Mouse (Mus musculus): ENCODE data around the gene Vwa3b. TPM values are rescaled to one million over a fixed set of nuclear protein-coding genes. Genes with fewer than 3 reads are reported as not detected.

The Vwa3b gene
- polyA plus RNA-seq, 1 experiment: 0.56 TPM

DNA sequence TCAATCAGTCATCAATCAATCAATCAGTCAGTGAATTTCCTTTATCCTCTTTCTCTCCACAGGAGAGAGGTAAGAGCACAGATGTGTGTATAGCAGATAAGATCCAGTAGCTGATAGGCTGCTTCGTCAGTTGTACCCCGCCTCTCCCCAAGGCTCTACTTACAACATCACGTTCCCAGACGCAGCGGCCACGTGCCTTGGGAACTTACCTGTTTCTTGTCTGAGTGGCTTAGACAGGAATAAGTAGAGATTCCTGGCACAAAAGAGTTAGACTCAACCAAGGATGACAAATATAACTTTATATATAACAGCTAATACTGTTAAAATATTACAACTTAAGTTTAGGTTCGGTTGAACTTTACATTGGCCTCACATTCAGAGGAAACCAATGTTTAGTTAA lies 12.7 kb upstream of the Vwa3b start:
- no peak for TF ChIP-seq POLR2A (IDR thresholded peaks at IDR 0.05; ENCODE audit: borderline replicate concordance, insufficient read depth, low read length)
- TF ChIP-seq CTCF (IDR thresholded peaks at IDR 0.05; ENCODE audit: borderline replicate concordance, insufficient read depth, low read depth, low read length): no peak
- 90% methylated on average over 7 of the region's 7 CpGs for WGBS

GRCm38 (mm10) chr1:37019017-37019416 lies 7.4 kb upstream of the Vwa3b start:
- no peaks in the 10 kb centered on the region for H3K4me1 ChIP-seq (ENCODE audit: control insufficient read depth, insufficient read depth, low read length)
- 94% methylated on average over 6 of the region's 6 CpGs for WGBS
- TF ChIP-seq CTCF (IDR thresholded peaks at IDR 0.05; ENCODE audit: borderline replicate concordance, insufficient read depth, low read depth, low read length): no peak
- TF ChIP-seq POLR2A (IDR thresholded peaks at IDR 0.05; ENCODE audit: borderline replicate concordance, insufficient read depth, low read length): no peak
- H3K4me3 ChIP-seq (replicated peaks; ENCODE audit: insufficient read depth, low read depth, low read length): no peak overlapping the region
- DNase-seq: no peak
- no peaks in the 10 kb centered on the region for H3K27me3 ChIP-seq (ENCODE audit: control insufficient read depth, insufficient read depth, low read length)
- no peak overlapping the region for H3K27ac ChIP-seq (ENCODE audit: insufficient read depth, low read length)

More for the DNA sequence above, 12.7 kb upstream of the Vwa3b start:
- DNase-seq: no peak
- H3K27me3 ChIP-seq (ENCODE audit: control insufficient read depth, insufficient read depth, low read length): no peaks in the 10 kb centered on the region
- no peaks in the 10 kb centered on the region for H3K4me1 ChIP-seq (ENCODE audit: control insufficient read depth, insufficient read depth, low read length)
- no peak overlapping the region for H3K4me3 ChIP-seq (replicated peaks; ENCODE audit: insufficient read depth, low read depth, low read length)
- H3K27ac ChIP-seq (ENCODE audit: insufficient read depth, low read length): no peak overlapping the region

DNA sequence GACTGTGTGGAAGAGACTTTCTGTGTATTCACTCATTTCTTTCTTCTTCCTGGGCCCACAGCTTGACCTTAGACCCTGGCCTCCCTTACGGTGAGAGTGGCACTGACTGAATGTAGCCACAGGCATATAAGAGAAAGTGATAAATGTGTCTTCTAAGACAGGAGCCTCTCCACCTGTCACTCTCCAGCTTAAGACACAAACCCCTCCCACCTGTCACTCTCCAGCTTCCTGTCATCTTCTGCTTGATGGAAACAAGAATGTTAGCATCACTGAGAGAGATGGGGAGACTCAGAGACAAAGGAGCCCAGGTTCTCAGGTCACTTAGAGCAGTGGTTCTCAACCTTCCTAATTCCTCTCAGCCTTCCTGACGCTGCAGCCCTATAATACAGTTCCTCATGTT lies 3.7 kb upstream of the Vwa3b start:
- Histone ChIP-seq H3K27me3 (ENCODE audit: control insufficient read depth, insufficient read depth, low read length) (no peaks in the 10 kb centered on the region), H3K4me1 (ENCODE audit: control insufficient read depth, insufficient read depth, low read length) (no peaks in the 10 kb centered on the region), H3K4me3 (replicated peaks; ENCODE audit: insufficient read depth, low read depth, low read length) (no peak overlapping the region), H3K27ac (ENCODE audit: insufficient read depth, low read length) (no peak overlapping the region)
- no peak for TF ChIP-seq POLR2A (IDR thresholded peaks at IDR 0.05; ENCODE audit: borderline replicate concordance, insufficient read depth, low read length)
- TF ChIP-seq CTCF (IDR thresholded peaks at IDR 0.05; ENCODE audit: borderline replicate concordance, insufficient read depth, low read depth, low read length): no peak
- DNase-seq: no peak
- 84% methylated on average over 2 of the region's 2 CpGs for WGBS

DNA sequence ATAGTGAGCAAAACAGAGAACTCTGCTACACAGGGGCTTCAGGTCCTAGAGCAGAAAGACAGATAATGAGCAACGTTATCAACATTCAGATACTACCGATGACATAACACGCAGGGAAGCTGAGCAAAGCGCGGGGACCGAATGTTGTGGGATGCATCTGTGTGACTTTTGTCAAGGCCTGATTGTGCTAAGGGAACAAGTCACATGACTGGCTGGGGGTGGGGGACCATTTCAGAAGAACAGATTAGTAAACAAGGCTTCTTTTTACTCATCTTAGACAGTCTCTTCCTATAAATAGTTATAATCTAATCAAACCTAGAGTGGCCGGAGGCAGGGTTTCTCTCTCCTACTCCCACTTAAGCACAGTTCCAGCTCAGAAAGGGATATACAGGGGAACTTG lies 1.7 kb upstream of the Vwa3b start:
- Histone ChIP-seq H3K27ac (ENCODE audit: insufficient read depth, low read length) (no peak overlapping the region), H3K4me3 (replicated peaks; ENCODE audit: insufficient read depth, low read depth, low read length) (no peak overlapping the region), H3K27me3 (ENCODE audit: control insufficient read depth, insufficient read depth, low read length) (no peaks in the 10 kb centered on the region), H3K4me1 (ENCODE audit: control insufficient read depth, insufficient read depth, low read length) (no peaks in the 10 kb centered on the region)
- DNase-seq: no peak
- 95% methylated on average over 7 of the region's 7 CpGs for WGBS
- TF ChIP-seq POLR2A (IDR thresholded peaks at IDR 0.05; ENCODE audit: borderline replicate concordance, insufficient read depth, low read length): no peak
- no peak for TF ChIP-seq CTCF (IDR thresholded peaks at IDR 0.05; ENCODE audit: borderline replicate concordance, insufficient read depth, low read depth, low read length)

- Histone ChIP-seq H3K4me3 (replicated peaks; ENCODE audit: insufficient read depth, low read depth, low read length) (no peak overlapping the region), H3K4me1 (ENCODE audit: control insufficient read depth, insufficient read depth, low read length) (no peaks in the 10 kb centered on the region), H3K27ac (ENCODE audit: insufficient read depth, low read length) (no peak overlapping the region), H3K27me3 (ENCODE audit: control insufficient read depth, insufficient read depth, low read length) (no peaks in the 10 kb centered on the region)
- 90% methylated on average over 1 of the region's 1 CpGs for WGBS
- no peak for DNase-seq
- TF ChIP-seq POLR2A (IDR thresholded peaks at IDR 0.05; ENCODE audit: borderline replicate concordance, insufficient read depth, low read length): no peak
- no peak for TF ChIP-seq CTCF (IDR thresholded peaks at IDR 0.05; ENCODE audit: borderline replicate concordance, insufficient read depth, low read depth, low read length)
Measured at GRCm38 (mm10) chr1:37025376-37025775, 1.0 kb upstream of the Vwa3b start.

DNA sequence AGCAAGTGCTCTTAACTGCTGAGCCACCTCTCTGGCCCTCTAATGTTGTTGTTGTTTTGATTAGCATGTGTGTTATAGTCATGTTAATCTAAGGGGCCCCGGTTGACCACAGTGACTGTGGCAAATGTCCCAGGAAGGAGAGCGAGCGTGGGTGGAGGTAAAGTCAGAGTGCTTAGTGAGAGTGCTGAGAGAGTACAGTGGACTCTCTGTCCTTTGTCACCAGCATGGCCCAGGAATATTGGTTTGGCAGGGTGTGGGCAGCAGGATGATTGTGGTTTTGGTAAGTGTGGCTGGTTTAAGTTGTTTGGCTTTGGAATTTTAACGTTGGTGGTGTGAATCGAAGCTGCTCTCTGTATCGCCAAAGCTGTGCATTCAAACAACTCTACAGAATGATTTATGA lies 470 bp downstream of the Vwa3b start:
- H3K4me3 ChIP-seq (replicated peaks; ENCODE audit: insufficient read depth, low read depth, low read length): no peak overlapping the region
- DNase-seq: no peak
- H3K4me1 ChIP-seq (ENCODE audit: control insufficient read depth, insufficient read depth, low read length): no peaks in the 10 kb centered on the region
- TF ChIP-seq POLR2A (IDR thresholded peaks at IDR 0.05; ENCODE audit: borderline replicate concordance, insufficient read depth, low read length) (no peak), CTCF (IDR thresholded peaks at IDR 0.05; ENCODE audit: borderline replicate concordance, insufficient read depth, low read depth, low read length) (no peak)
- no peaks in the 10 kb centered on the region for H3K27me3 ChIP-seq (ENCODE audit: control insufficient read depth, insufficient read depth, low read length)
- WGBS: 86% methylated on average over 6 of the region's 6 CpGs
- H3K27ac ChIP-seq (ENCODE audit: insufficient read depth, low read length): no peak overlapping the region

- Histone ChIP-seq H3K4me3 (replicated peaks; ENCODE audit: insufficient read depth, low read depth, low read length) (peak overlapping the region; percentile 53), H3K27ac (ENCODE audit: insufficient read depth, low read length) (no peak overlapping the region), H3K27me3 (ENCODE audit: control insufficient read depth, insufficient read depth, low read length) (no peaks in the 10 kb centered on the region), H3K4me1 (ENCODE audit: control insufficient read depth, insufficient read depth, low read length) (no peaks in the 10 kb centered on the region)
- DNase-seq: no peak
- 6% methylated on average over 18 of the region's 18 CpGs for WGBS
- TF ChIP-seq CTCF (IDR thresholded peaks at IDR 0.05; ENCODE audit: borderline replicate concordance, insufficient read depth, low read depth, low read length) (no peak), POLR2A (IDR thresholded peaks at IDR 0.05; ENCODE audit: borderline replicate concordance, insufficient read depth, low read length) (no peak)
Measured at GRCm38 (mm10) chr1:37028439-37029153, 2.2 kb downstream of the Vwa3b start.

- WGBS: 3% methylated on average over 26 of the region's 26 CpGs
- peak overlapping the region; percentile 53 for H3K4me3 ChIP-seq (replicated peaks; ENCODE audit: insufficient read depth, low read depth, low read length)
- no peaks in the 10 kb centered on the region for H3K27me3 ChIP-seq (ENCODE audit: control insufficient read depth, insufficient read depth, low read length)
- TF ChIP-seq CTCF (IDR thresholded peaks at IDR 0.05; ENCODE audit: borderline replicate concordance, insufficient read depth, low read depth, low read length) (no peak), POLR2A (IDR thresholded peaks at IDR 0.05; ENCODE audit: borderline replicate concordance, insufficient read depth, low read length) (no peak)
- H3K27ac ChIP-seq (ENCODE audit: insufficient read depth, low read length): no peak overlapping the region
- H3K4me1 ChIP-seq (ENCODE audit: control insufficient read depth, insufficient read depth, low read length): no peaks in the 10 kb centered on the region
- peak; percentile 22 to 26 for DNase-seq
Measured at GRCm38 (mm10) chr1:37029154-37029907, 2.9 kb downstream of the Vwa3b start.
